Mouse (Mus musculus) hindbrain, embryonic 14.5 days (tissue): ENCODE measurements at regions not wholly inside any gene's neighbourhood (a gene's known extent, or its start where the extent isn't known, plus 50 kb on each side); places are given as distances from the start of the nearest gene placed in this dataset.

Source experiments
- ATAC-seq: fragments of 200-750 bp; cut with Nextera tagmentation; 2 replicates; pipeline ENCODE4 v1.8.0; 2017; ENCODE audit warnings: moderate number of reproducible peaks, mild to moderate bottlenecking, moderate TSS enrichment, moderate library complexity; ENCODE audit not compliant: low FRiP score
- DNase-seq: peaks from one replicate; pipeline ENCODE4 v3.0.0-alpha.2; 2015; ENCODE audit warnings: low spot score
- H3K27ac ChIP-seq: fragments of 300-500 bp; sonication (generic); 2 replicates; pipeline ENCODE4 v1.5.1; 2014; ENCODE audit warnings: mild to moderate bottlenecking, moderate library complexity
- H3K27me3 ChIP-seq: fragments of 300-500 bp; sonication (generic); 2 replicates; pipeline ENCODE4 v1.6.1; 2014; ENCODE audit warnings: mild to moderate bottlenecking, low read length, mixed read lengths; ENCODE audit not compliant: control insufficient read depth, insufficient read depth
- H3K36me3 ChIP-seq: fragments of 300-500 bp; sonication (generic); replicated peaks from 2 replicates; pipeline ENCODE4 v1.6.1; 2014; ENCODE audit not compliant: control insufficient read depth, insufficient read depth
- H3K4me1 ChIP-seq: fragments of 300-500 bp; sonication (generic); replicated peaks from 2 replicates; pipeline ENCODE4 v1.6.1; 2014; ENCODE audit warnings: antibody characterized with exemption, low read length, mixed read lengths; ENCODE audit not compliant: control insufficient read depth, insufficient read depth
- H3K4me2 ChIP-seq: fragments of 300-500 bp; sonication (generic); replicated peaks from 2 replicates; pipeline ENCODE4 v1.6.1; 2014; ENCODE audit warnings: mild to moderate bottlenecking, moderate library complexity
- H3K4me3 ChIP-seq: fragments of 300-500 bp; sonication (generic); replicated peaks from 2 replicates; pipeline ENCODE4 v1.5.1; 2014; ENCODE audit warnings: mild to moderate bottlenecking, low read length
- H3K9ac ChIP-seq: fragments of 300-500 bp; sonication (generic); 2 replicates; pipeline ENCODE4 v1.6.1; 2014
- H3K9me3 ChIP-seq: fragments of 300-500 bp; sonication (generic); 2 replicates; pipeline ENCODE4 v1.6.1; 2016; ENCODE audit warnings: low read length; ENCODE audit not compliant: control insufficient read depth
- WGBS: fragments of 180-500 bp; shearing (Covaris S2); extraction: QIAGEN DNeasy Blood & Tissue Kit; methylation state at CpG from one replicate; pipeline ENCODE4 v1.1.7; 2014; 5-methylcytosine and 5-hydroxymethylcytosine counted together

DNA sequence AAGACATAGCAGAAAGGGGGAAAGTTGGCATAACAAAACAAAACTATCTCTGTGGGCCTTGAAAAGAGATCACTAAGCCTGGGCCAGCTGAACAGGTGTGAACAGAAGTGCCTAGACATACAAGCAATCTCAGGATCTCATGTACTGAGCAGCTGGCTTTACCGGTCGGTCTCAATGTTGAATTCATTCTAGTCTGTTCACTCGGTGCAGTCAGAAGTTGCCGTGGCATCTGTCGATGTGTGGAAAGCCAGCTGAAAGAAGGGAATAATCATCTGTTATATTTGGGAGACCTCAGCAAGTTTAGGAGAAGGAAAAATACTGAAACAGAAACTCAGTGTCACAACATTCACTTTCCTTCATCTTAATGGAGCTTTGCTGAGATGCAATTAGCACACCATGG is 806.6 kb upstream of the Msl3l2 start:
- no peak overlapping the region for H3K4me2 ChIP-seq
- no peak for ATAC-seq
- H3K27ac ChIP-seq = no peak overlapping the region
- H3K9ac ChIP-seq = no peak overlapping the region
- H3K4me3 ChIP-seq = no peak overlapping the region
- H3K36me3 ChIP-seq = no peaks in the 10 kb centered on the region
- H3K9me3 ChIP-seq = no peaks in the 10 kb centered on the region
- H3K4me1 ChIP-seq = no peaks in the 10 kb centered on the region
- no peak for DNase-seq
- WGBS = 96% methylated on average over 5 of the region's 5 CpGs
- no peaks in the 10 kb centered on the region for H3K27me3 ChIP-seq

GRCm38 (mm10) chr10:55333836-55334235 is 772.9 kb upstream of the Msl3l2 start:
- Histone ChIP-seq H3K36me3 (no peaks in the 10 kb centered on the region), H3K9me3 (no peaks in the 10 kb centered on the region), H3K4me3 (no peak overlapping the region), H3K4me1 (no peaks in the 10 kb centered on the region), H3K27ac (no peak overlapping the region), H3K9ac (no peak overlapping the region), H3K27me3 (no peaks in the 10 kb centered on the region), H3K4me2 (no peak overlapping the region)
- ATAC-seq (no peak), DNase-seq (no peak)
- 91% methylated on average over 2 of the region's 2 CpGs for WGBS

GRCm38 (mm10) chr10:55335997-55336396 is 770.7 kb upstream of the Msl3l2 start:
- H3K9ac ChIP-seq = no peak overlapping the region
- DNase-seq = no peak
- no peaks in the 10 kb centered on the region for H3K27me3 ChIP-seq
- 96% methylated on average over 3 of the region's 3 CpGs for WGBS
- H3K4me1 ChIP-seq = no peaks in the 10 kb centered on the region
- no peak overlapping the region for H3K4me2 ChIP-seq
- no peaks in the 10 kb centered on the region for H3K9me3 ChIP-seq
- no peak overlapping the region for H3K27ac ChIP-seq
- no peak overlapping the region for H3K4me3 ChIP-seq
- H3K36me3 ChIP-seq = no peaks in the 10 kb centered on the region
- no peak for ATAC-seq

- H3K27ac ChIP-seq = no peak overlapping the region
- ATAC-seq (no peak), DNase-seq (no peak)
- no peaks in the 10 kb centered on the region for H3K36me3 ChIP-seq
- no peaks in the 10 kb centered on the region for H3K9me3 ChIP-seq
- H3K4me1 ChIP-seq = no peaks in the 10 kb centered on the region
- H3K27me3 ChIP-seq = no peaks in the 10 kb centered on the region
- no peak overlapping the region for H3K4me3 ChIP-seq
- H3K9ac ChIP-seq = no peak overlapping the region
- 90% methylated on average over 1 of the region's 1 CpGs for WGBS
- H3K4me2 ChIP-seq = no peak overlapping the region
Measured at GRCm38 (mm10) chr10:55348071-55348470, 758.6 kb upstream of the Msl3l2 start.
